Mouse (Mus musculus) left cerebral cortex, postnatal 36 days (tissue): ENCODE results near the gene Mars2. TPM values are rescaled to one million over a fixed set of nuclear protein-coding genes. Genes with fewer than 3 reads are reported as not detected.

Source experiments
- DNase-seq, 2 experiments: peaks; one replicate each; pipeline ENCODE4 v3.0.0; 2021 to 2022; ENCODE audit warnings: low spot score in 2 of 2, mixed read lengths in 1 of 2
- intact Hi-C: fragments of 180-260 bp; cut with DNase I; formaldehyde crosslinking; loops from one replicate; pipeline ENCODE4 v1.15.1; 2025
- total RNA-seq, 2 experiments: library from RNA; stranded (reverse); gene quantifications; 2 replicates each; pipeline ENCODE4 v1.2.3; 2021

Gene Mars2
- total RNA-seq, 2 experiments from 2014 or later: 8.4 to 9.8 TPM

DNA sequence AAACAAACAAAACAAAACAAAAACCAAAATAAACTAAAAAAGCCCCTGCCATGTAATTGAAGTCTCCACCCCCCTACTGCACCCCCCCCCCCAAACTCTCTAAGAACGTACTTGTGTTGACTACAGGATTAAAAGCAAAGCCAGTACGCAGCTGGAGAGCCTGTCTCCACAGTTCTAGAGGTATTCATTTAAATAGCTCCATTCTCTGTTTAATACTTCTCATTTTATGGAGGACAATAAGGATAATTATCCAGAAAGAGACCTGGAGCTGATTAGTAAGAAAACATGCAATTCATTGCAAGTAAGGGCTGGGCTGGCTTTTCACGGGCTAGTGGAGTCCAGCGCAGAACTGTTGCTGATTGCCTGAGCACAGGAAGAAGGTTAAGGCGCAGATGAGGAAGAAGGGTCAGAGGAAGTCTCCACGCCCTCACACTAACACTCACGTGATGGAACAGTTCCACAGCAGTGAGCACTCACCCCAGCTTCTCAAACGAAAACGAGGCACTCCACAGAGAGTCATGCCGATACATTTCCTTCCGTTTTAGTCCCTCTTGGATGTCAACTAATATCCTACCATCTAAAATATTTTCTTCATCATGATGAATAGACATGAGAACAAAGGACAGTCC is 21.7 kb upstream of the Mars2 start:
- DNase-seq: no peak
- intact Hi-C loops: no loop called here

DNA sequence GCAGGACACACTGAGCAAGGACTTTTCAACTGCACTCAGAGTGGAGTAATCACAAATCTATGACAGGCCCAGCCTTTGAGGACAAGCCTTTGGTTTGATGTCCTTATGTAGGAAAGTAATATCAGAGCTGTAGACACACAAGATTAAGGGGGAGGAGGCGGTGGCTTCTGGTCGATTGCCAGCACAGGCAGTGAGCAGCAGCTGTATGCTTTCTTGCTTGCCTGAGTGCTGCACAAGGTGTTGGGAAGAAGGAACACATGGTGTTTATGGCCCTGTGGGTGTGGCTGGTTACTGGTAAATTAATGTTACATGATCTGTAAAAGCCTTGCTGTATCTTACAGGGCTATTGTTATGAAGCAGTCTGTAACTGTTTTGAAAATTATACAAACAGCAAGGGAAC is 19.8 kb upstream of the Mars2 start:
- no peak for DNase-seq
- intact Hi-C loops: no loop called here

DNA sequence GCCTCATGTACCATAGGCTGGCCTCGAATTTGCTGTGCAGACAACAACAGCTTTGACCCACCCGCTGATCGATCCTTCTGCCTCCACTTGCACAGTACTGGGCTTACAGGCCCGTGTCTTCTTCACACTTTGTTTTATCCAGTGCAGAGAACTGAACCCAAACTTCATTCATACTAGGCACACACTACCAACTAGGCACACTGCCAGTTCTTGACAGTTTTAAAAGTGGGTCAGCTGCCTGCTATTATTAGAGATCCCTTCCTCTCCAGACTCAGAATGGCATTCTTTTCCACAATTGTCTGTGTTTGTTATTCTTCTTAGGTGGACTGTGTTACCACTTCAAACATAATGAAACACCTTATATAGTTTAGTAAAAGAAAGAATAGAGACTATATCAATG is 15.6 kb upstream of the Mars2 start:
- DNase-seq: no peak
- intact Hi-C loops: no loop called here

DNA sequence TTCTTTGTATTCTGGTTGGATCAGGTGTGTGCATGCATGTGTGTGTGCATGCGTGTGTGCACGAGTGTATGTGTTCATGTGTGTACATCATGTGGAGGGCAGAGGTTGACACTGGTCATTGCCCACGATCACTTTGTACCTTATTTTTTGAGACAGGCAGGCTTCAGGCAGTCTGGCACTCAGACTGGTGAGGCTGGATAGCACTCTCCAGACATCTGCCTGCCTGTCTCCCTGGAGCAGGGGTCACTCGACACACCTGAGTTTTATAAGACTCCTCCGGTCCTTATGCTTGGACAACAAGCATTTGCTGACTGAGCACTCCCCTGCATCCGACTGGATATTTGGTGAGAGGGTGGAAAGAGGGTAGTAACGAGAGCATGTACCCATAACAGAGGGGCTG is 14.0 kb upstream of the Mars2 start:
- no peak for DNase-seq
- intact Hi-C loops: no loop called here

DNA sequence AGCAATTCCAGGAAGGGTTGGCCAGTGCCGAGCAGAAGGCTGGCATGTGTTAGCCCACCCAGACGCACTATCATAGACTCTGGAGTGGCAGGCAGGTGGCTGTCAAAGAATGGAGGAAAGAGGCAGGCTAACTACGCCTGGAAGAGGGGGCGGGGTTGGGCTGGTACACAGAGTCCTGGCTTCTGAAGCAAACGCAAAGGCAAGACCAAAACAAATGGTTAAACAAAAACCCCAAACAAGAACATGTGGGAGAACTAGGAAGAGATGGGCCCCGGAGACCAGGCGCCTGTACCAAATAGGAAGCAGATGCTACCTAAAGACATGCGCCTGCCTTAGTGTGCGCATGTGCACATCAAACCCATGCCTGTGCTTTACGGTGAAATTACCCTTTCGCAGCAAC is 12.9 kb upstream of the Mars2 start:
- DNase-seq: no peak
- intact Hi-C loops: no loop called here

DNA sequence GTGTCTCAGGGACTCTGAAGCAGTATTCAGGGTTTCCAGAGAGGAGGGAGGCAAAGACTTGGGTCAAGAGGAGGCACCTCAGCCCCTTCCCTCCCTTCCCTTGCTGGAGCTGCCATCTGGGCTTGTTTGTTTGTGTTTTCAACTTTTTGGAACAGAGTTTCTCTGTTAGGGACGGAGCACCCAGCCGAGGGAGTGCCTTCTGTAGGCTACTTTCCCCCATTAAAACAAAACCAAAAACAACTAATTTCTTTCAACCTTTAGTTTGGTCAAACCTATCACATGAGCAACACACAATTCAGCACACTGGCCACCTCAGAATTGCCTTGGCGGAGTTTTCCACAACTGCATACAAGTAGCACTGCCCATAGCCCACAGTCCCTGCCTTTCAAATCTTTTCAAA is 11.6 kb upstream of the Mars2 start:
- no peak for DNase-seq

DNA sequence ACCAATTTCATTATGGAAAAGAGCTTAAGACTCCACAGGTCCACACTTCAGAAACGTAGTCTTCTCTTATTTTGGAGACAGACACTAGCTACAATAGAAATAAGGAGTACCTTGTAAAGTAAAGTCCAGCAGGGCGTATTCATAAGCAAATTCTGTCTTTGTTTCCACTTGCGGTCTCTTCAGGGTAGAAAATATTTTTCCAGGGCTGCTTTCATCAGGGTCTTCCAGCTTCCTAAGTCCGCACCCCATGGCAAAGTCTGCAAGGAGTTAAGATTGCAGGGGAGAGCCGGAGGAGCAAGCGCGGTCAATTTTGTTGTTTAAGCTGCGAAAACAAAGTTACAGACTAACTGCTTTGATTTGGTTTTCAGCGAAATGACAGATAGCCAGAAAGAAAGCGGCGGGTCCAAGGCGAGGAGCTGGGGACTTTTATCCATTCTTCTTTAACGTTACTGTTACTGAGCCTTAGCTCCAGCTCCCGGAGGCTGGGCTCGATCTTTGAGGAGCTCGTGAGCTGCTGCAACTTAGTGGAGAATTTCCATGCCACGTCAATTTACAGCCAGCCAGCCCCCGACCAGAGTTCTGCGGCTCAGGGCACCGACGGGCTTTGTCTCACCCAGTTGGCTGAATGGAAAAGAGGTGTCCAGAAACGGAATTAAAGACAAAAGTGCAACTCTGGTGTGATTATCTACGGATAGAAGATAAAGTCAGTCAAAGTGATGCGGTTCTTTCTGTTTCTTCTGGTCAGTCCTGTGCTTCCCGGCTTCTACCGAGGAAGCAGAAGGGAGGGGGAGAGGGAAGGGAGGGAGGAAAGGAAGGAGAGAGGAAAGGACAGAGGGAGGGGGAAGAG is 10.7 kb upstream of the Mars2 start, which contains the start of gene Rftn2:
TSS of gene Rftn2 (minus strand) at position 772 of the 847 bp plus-strand sequence.
- DNase-seq: no peak
- intact Hi-C loops: loop anchor here (5.0 kb wide), 1 partner anchor 34 kb away; no protein-coding TSS in a partner anchor

More for the DNA sequence above, 11.6 kb upstream of the Mars2 start:
- intact Hi-C loops: loop anchor here (5.0 kb wide), 1 partner anchor 33 kb away; no protein-coding TSS in a partner anchor

DNA sequence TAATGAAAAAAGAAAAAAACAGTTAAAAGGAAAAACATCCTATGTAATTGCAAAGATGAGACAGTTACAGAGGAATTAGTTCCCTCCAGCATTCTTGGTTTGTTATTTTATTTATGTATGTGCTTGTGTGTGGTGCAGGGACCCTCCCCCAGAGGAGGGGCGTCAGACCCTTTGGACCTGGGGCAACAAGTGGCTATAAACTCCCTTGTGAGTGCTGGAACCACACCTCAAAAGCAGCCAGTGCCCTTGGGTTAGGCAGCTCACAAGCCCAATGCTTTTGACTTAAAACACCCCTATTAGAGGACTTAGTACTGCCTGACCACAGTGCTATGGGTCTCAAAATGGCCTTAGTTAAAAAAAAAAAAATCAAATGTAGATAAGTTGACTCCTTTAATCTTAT is 9.6 kb upstream of the Mars2 start:
- intact Hi-C loops: loop anchor here (5.0 kb wide), 1 partner anchor 35 kb away; no protein-coding TSS in a partner anchor
- DNase-seq: no peak

DNA sequence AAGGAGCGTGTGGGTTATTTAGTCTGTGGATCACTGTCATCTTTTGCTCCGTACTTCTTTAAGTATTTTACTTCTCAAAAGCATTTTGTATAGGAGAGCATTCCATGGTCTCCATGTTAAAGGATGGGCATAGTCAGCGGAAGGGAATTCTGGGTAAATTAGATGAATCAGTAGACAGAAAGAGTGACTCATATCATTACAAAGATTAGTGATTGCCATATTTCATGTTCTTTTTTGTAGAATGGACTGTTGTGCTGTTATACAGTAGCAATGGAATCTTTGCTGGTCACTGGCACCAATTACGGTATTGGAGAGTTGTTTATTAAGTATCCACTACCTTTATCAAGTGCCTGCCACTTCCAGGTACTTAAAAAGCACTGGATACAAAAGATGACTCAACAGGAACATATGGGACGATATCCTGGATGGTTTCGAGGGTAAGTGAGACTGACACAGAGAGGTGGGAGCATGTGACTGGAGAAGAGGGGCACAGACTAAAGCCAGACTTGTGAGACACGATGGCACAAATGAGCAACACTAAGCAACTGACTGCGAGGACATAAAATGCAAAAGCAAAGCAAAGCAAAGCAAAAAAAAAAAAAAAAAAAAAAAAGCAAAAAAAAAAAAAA is 8.6 kb upstream of the Mars2 start:
- DNase-seq: no peak
- intact Hi-C loops: loop anchor here (5.0 kb wide), 1 partner anchor 36 kb away; no protein-coding TSS in a partner anchor

DNA sequence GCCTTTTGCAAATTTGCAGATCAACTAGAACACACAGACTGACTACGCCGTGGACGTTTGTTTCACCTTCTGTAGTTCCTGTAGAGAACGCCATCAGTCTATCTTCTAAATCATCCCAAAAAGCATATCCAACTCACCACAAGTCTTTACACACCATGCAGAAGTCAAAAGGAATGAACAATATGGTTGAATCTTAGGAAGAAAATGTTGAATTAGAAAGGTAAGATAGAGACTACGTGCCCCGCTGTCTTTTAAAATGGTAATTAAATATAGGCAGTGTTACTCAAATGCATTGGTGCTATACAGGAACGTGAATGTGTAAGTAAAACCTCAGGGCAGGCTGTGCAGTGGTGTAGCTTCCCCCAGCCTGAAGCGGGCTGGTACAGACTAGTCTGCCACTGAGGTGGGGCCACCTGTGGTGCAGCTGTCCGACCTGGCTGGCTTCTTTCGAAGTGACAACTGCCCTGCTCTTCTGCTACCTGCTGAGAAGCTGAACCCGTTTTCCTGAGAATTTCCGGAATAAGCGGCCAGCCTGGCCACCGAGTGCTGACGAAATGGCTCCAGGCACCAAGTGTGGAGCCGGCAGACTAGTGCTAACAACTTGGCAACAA is 2.0 kb upstream of the Mars2 start:
- DNase-seq: no peak
- intact Hi-C loops: loop anchor here (5.0 kb wide), 2 partner anchors 148 to 637 kb away; partner anchors contain the start of genes Hspd1 and Hspe1

DNA sequence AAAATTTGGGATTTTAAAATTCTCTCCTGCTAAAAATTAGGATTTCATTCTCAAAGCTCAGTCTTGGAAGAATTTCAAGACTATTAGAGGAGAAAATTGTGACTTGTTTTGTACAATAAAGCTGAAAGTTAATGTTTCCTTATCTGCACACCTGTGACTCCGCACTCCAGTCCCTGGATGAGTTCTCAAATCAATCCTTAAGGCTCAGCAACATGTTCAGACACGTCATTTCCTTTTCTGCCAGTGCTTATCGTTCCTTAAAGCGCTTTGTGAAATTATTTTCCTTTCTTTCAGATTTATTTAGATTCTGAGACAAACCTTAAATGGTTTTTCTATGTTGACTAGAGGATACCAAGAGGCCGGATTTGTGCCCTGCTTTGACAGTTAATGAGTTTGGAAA is 490 bp upstream of the Mars2 start:
- intact Hi-C loops: loop anchor here (2.0 to 5.0 kb wide), 3 partner anchors 106 to 636 kb away; partner anchors contain the start of genes Hspd1, Hspe1 and Mob4
- no peak for DNase-seq

DNA sequence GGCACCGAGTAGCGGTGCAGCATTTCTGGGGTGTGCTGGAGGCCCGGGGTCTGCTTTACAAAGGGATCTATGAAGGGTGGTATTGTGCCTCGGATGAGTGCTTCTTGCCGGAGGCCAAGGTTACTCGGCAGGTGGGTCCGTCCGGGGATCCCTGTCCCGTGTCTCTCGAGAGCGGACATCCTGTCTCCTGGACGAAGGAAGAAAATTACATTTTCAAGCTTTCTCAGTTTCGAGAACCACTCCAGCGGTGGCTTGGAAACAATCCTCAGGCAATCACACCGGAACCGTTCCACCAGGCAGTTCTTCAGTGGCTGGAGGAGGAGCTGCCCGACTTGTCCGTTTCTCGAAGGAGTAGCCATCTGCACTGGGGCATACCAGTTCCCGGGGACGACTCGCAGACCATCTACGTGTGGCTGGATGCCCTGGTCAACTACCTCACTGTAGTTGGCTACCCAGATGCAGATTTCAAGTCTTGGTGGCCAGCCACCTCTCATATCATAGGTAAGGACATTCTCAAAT is 725 bp downstream of the Mars2 start:
- intact Hi-C loops: loop anchor here (1.0 to 5.0 kb wide), 4 partner anchors 107 to 635 kb away; partner anchors contain the start of genes Hspd1, Hspe1 and Mob4
- DNase-seq: no peak

DNA sequence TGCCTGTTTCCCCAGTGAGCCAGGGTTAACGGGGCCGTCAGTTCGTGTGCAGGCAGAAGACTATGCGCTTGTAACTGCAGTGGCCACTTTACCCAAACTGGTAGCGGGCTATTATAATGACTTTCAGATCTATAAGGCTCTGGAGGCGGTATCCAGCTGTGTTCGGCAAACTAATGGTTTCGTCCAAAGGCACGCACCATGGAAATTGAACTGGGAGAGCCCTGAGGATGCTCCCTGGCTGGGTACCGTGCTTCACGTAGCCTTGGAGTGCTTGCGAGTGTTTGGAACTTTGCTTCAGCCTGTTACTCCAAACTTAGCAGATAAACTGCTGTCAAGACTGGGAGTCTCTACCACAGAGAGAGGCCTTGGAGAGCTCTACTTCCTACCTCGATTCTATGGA is 1.5 kb downstream of the Mars2 start:
- DNase-seq: peak in 1 of 2 experiments; percentile 13
- intact Hi-C loops: loop anchor here (1.0 to 5.0 kb wide), 3 partner anchors 145 to 634 kb away; partner anchors contain the start of genes Hspd1 and Hspe1

DNA sequence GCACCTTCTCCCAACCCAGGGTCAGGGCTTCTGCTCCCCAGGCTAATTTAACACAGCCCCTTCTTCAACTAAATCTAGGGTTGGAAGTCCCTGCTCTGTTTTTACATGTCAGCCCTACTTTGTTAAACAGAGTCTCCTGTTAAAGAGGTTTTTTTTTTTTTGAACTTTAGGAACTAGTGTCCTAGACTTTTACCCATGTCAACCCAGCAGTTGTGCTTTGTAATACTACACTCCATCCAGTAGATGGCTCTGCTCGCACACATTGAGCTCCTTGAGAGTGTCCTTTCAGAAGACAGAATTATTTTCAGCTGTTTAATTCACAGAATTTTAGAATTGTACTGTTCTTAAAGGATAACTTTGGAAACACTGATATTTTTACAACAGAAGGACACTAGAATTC is 2.3 kb downstream of the Mars2 start:
- no peak for DNase-seq
- intact Hi-C loops: loop anchor here (5.0 kb wide), 2 partner anchors 152 to 633 kb away; partner anchors contain the start of genes Hspd1 and Hspe1

DNA sequence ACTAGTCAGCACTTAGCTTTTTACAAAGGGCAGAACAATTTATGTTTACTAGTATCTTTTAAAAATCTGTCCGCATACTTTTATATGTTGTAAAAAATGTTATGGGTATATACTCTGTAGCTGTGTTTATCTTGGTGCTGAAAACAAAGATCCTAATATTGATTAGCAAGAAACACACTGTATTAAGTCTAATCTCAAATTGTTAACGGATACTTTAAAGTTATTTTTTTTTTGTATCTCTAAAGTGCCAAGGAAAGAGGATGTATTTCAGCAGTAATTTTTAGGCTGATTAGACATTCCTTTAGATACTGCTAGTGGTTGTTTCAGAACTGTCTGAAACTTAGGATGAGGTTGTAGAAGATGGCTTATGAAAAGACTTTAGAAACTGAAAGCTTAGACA is 9.4 kb downstream of the Mars2 start:
- DNase-seq: no peak
- intact Hi-C loops: no loop called here

DNA sequence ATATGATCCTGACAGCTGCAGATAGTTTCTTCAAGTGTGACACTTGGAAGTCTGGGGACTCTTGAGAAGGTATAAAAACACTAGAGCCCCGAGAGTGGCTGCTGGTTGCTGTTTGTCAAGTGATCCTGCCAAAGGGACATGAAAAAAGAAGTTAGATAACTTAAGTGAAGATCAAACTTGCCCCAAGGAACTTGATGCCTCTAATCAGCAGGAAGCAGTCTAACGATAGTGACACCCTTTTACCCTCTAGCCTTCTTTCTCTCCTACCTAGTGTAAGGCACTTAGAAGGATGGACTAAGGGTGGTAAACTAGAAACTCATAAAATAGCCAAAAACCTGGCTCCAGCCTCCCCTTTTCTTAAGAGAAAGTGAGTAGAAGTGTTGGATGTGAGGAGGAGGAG is 27.4 kb downstream of the Mars2 start:
- no peak for DNase-seq
- intact Hi-C loops: no loop called here

DNA sequence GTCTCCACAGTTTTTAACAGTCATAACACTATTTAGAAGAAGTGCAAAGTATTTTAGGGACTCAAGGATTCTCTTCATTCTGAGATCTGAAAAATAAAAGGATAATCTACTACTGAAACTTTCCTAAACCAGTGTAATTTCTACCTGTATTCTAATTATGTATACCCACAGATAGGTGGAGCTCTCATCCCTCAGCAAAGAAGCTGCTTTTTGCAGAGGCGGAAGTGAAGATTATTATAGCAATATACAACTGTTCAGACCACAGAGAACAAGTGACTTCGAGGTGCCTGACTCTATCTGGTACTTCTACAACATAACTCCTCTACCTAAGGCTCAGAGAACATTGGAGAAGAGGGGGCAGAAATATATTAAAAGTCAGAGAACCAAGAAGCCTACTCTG is 28.5 kb downstream of the Mars2 start:
- no peak for DNase-seq
- intact Hi-C loops: no loop called here

DNA sequence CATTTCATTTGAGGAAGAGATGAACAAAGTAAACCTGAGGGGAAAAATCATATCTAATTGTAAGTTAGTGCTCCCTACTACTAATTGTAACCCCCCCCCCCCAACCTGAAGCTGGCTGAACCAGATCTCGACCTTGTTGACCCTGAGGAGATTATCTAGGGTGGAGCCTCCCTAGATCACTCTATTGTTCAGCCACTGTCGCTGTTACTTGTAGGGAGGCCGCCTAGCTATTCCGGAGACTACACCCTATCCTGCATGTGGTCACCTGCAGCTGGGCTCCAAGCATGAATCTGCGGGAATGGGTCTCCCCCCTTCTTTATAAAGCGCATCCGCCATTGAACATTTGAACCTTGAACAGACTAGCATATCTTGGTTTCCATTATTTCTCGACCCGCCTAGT is 42.1 kb downstream of the Mars2 start:
- no peak for DNase-seq
- intact Hi-C loops: no loop called here
